Mouse (Mus musculus): Measurements from ENCODE around the gene Supt6.

Gene Supt6

DNA sequence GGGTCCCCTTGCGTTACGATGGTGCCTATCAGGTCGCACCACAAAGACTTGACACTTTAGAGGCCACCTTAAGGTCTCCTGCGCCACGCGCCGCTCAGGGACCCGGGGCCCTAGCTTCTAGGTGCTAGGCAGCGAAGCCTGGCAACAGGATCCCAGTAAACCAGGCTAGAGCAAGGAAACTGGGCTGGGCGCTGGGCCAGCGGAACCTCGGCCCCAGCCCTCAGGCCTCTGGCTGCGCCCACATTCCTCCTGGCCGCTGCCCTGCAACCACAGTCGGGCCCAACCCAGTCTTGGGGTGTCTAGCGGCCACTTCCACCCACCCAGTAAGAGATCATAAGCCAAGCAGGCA lies 80.1 kb downstream of the Supt6 start:
- DNase-seq, result no peak

DNA sequence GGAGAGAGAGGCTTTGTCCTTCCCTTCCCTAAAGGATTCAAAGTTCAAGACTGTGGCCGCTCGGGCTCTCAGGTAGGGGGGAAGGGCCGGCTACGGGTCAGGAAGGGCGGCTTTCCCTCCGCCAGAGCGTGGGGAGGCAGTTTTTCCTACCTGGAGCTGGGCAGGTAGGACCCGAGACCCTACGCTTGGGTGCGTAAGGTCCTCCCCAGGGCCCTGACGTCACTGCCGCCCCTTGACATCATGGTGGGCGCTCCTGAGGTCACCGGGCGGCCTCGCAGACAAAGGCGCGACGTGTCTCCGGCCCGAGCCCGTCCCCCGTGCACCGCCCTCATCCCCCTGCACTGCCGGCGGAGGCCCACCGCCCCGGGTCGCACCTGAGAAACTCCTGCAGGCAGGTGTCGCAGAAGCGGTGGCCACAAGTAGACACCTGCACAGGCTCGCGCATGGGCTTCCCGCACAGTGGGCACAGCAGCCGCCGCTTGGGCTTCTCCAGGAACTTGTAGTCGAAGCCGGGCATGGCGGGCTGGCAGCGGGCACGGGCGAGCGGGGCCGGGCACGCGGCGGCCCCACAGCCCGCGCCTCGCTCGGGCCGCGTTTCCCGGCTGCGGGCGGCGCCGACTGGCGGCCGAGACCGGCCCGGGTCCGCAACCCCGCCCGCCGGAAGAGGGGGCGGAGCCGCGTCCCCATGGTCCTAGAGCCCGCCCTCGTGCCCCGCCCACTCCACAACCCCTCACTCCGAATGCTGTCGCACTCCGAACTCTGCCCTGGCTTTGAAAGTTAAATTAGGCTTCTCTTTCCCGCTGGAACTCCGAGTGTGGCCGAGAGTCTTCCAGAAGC lies 80.6 kb downstream of the Supt6 start, which contains the start of gene Traf4:
TSS of gene Traf4 (minus strand) at position 666 of the 837 bp plus-strand sequence.
- DNase-seq, result peak; percentile 69 to 77

DNA sequence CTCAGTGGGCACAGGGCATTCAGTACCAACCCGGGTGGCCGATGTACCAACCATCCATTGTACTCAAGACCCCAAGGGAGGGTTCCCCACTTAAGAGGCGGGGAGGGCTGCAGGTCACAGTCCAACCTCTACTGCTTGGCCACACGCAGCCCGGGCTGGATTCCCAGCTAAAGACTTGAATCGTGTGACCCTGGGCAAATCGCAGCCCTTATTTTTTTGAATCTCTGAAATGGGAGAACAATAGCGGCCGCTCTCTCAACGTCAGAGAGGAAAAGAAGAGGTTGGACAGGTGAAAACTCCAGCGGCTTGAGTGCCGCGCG lies 81.2 kb downstream of the Supt6 start:
- peak in 1 of 2 experiments; percentile 28 for DNase-seq

DNA sequence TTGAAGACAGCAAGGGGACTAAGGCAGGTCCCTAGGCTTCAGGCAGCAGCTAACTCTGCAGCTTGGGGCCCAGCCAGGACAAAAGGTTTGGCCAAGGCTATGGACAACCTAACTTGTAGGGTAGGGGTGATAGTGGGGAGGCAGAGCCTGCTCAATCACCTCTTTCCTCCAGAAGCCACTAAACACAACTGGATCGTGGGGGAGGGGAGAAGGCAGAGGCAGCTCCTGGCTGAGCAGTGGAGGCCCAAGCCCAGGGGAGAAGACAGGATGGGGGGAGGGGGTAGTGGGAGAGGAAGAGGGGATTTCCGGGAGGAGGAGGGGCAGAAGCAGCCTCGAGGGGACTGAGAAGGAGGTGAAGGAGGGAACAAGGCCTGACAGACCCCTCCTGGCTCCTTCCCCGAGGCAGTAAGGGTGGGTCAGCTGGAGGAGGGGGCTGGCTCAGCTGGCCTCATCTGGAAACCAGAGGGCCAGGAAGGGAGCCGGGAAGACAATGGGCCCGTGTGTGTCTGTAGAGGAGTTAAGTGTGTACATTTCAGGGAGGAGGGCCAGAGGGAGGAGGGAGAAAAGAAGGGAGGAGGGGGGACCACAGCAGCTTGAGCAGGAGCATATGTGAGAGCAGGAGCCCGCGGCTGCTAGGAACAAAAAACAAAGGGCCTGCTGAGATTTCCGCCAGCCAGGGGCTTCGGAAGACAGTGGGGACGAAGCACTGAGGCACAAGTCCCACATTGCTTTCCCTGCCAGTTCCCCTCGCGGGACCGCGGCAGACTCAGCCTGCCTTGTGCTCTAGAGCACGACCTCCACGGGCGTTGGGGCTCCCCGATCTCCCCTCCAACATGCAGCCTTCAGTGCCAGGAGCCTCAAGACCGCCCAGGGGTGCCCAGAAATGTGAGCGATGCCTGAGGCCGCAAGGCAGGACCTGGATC lies 81.8 kb downstream of the Supt6 start:
- DNase-seq, result peak; percentile 69 to 80

- peak in 1 of 2 experiments; percentile 21 for DNase-seq
Measured at GRCm38 (mm10) chr11:78163045-78163444, 82.7 kb downstream of the Supt6 start.

GRCm38 (mm10) chr11:78162504-78162903 lies 83.3 kb downstream of the Supt6 start:
- DNase-seq, result no peak

GRCm38 (mm10) chr11:78161968-78162367 lies 83.8 kb downstream of the Supt6 start:
- DNase-seq, result no peak

DNA sequence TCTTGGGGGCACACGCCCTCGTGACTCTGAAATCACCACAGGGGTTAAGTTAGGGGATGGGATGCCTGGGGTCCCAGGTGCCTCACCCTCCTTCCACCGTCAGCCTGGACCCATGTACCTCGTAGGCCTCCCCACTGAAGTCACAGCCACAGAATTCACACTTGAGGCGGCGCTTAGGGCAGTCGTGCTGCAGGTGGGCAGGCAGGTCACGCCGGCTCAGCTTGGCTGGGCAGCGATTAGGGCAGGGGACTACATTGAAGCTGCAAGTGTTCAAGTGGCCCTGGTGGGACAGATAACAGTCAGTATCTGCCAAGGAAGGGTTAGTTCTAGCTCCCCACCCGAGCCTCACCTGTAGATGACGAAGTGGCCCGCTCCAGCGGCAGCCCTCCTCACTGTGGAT lies 84.6 kb downstream of the Supt6 start:
- DNase-seq, result no peak

- DNase-seq, result no peak
Measured at GRCm38 (mm10) chr11:78160675-78161074, 85.1 kb downstream of the Supt6 start.

- no peak for DNase-seq
Measured at GRCm38 (mm10) chr11:78160171-78160570, 85.6 kb downstream of the Supt6 start.

- DNase-seq, result peak in 1 of 2 experiments; percentile 24
Measured at GRCm38 (mm10) chr11:78159557-78159956, 86.2 kb downstream of the Supt6 start.

GRCm38 (mm10) chr11:78159096-78159495 lies 86.7 kb downstream of the Supt6 start:
- peak; percentile 61 to 68 for DNase-seq
